Mouse (Mus musculus): ENCODE measurements at regions not wholly inside any gene's neighbourhood (a gene's known extent, or its start where the extent isn't known, plus 50 kb on each side); places are given as distances from the start of the nearest gene placed in this dataset.

GRCm38 (mm10) chr12:73451257-73451656 is 94.9 kb downstream of the Tmem30b start:
- no peak for ATAC-seq (ENCODE audit: insufficient read depth, low FRiP score)
- H3K4me3 ChIP-seq (replicated peaks; ENCODE audit: low read length): no peak overlapping the region
- no peaks in the 10 kb centered on the region for H3K27me3 ChIP-seq (ENCODE audit: control insufficient read depth, insufficient read depth, low read length)
- no peak overlapping the region for H3K4me2 ChIP-seq (ENCODE audit: low read depth, low read length)
- no peak overlapping the region for H3K27ac ChIP-seq (ENCODE audit: low read length)
- WGBS: 68% methylated on average over 3 of the region's 3 CpGs
- H3K36me3 ChIP-seq (ENCODE audit: control insufficient read depth, insufficient read depth, low read length): no peaks in the 10 kb centered on the region
- no peaks in the 10 kb centered on the region; the same call in 1 of the 2 replicates for H3K4me1 ChIP-seq (ENCODE audit: control insufficient read depth, insufficient read depth, low read length)
- no peak overlapping the region for H3K9ac ChIP-seq (ENCODE audit: low read length)
- no peaks in the 10 kb centered on the region for H3K9me3 ChIP-seq (replicated peaks; ENCODE audit: control insufficient read depth, low read length)

GRCm38 (mm10) chr12:73450541-73450940 is 95.7 kb downstream of the Tmem30b start:
- WGBS: 78% methylated on average over 4 of the region's 4 CpGs
- Histone ChIP-seq H3K27ac (ENCODE audit: low read length) (no peak overlapping the region), H3K9ac (ENCODE audit: low read length) (no peak overlapping the region), H3K36me3 (ENCODE audit: control insufficient read depth, insufficient read depth, low read length) (no peaks in the 10 kb centered on the region), H3K4me2 (ENCODE audit: low read depth, low read length) (no peak overlapping the region), H3K4me3 (replicated peaks; ENCODE audit: low read length) (no peak overlapping the region), H3K27me3 (ENCODE audit: control insufficient read depth, insufficient read depth, low read length) (no peaks in the 10 kb centered on the region), H3K4me1 (ENCODE audit: control insufficient read depth, insufficient read depth, low read length) (no peaks in the 10 kb centered on the region; the same call in 1 of the 2 replicates), H3K9me3 (replicated peaks; ENCODE audit: control insufficient read depth, low read length) (no peaks in the 10 kb centered on the region)
- ATAC-seq (ENCODE audit: insufficient read depth, low FRiP score): no peak

- no peaks in the 10 kb centered on the region for H3K9me3 ChIP-seq (replicated peaks; ENCODE audit: control insufficient read depth, low read length)
- H3K4me1 ChIP-seq (ENCODE audit: control insufficient read depth, insufficient read depth, low read length): no peaks in the 10 kb centered on the region; the same call in 1 of the 2 replicates
- H3K4me3 ChIP-seq (replicated peaks; ENCODE audit: low read length): no peak overlapping the region
- H3K27me3 ChIP-seq (ENCODE audit: control insufficient read depth, insufficient read depth, low read length): no peaks in the 10 kb centered on the region
- no peak overlapping the region for H3K27ac ChIP-seq (ENCODE audit: low read length)
- WGBS: 60% methylated on average over 9 of the region's 9 CpGs
- H3K4me2 ChIP-seq (ENCODE audit: low read depth, low read length): no peak overlapping the region
- ATAC-seq (ENCODE audit: insufficient read depth, low FRiP score): no peak
- no peak overlapping the region for H3K9ac ChIP-seq (ENCODE audit: low read length)
- no peaks in the 10 kb centered on the region for H3K36me3 ChIP-seq (ENCODE audit: control insufficient read depth, insufficient read depth, low read length)
Observed at GRCm38 (mm10) chr12:73449911-73450520, 96.2 kb downstream of the Tmem30b start.

GRCm38 (mm10) chr12:73449069-73449468 is 97.1 kb downstream of the Tmem30b start:
- Histone ChIP-seq H3K27me3 (ENCODE audit: control insufficient read depth, insufficient read depth, low read length) (no peaks in the 10 kb centered on the region), H3K4me1 (ENCODE audit: control insufficient read depth, insufficient read depth, low read length) (no peaks in the 10 kb centered on the region; the same call in 1 of the 2 replicates), H3K9ac (ENCODE audit: low read length) (0 out of 2 replicates have a peak overlapping the region, but pooled peaks have one; percentile 43), H3K27ac (ENCODE audit: low read length) (no peak overlapping the region), H3K4me3 (replicated peaks; ENCODE audit: low read length) (peak overlapping the region; percentile 23), H3K4me2 (ENCODE audit: low read depth, low read length) (peak overlapping the region; percentile 49), H3K9me3 (replicated peaks; ENCODE audit: control insufficient read depth, low read length) (no peaks in the 10 kb centered on the region), H3K36me3 (ENCODE audit: control insufficient read depth, insufficient read depth, low read length) (no peaks in the 10 kb centered on the region)
- peak; percentile 60 for ATAC-seq (ENCODE audit: insufficient read depth, low FRiP score)
- 33% methylated on average over 9 of the region's 9 CpGs for WGBS

GRCm38 (mm10) chr12:73448388-73448965 is 97.7 kb downstream of the Tmem30b start:
- Histone ChIP-seq H3K4me1 (ENCODE audit: control insufficient read depth, insufficient read depth, low read length) (no peaks in the 10 kb centered on the region; the same call in 1 of the 2 replicates), H3K4me3 (replicated peaks; ENCODE audit: low read length) (peak overlapping the region; percentile 23), H3K27me3 (ENCODE audit: control insufficient read depth, insufficient read depth, low read length) (no peaks in the 10 kb centered on the region), H3K9ac (ENCODE audit: low read length) (0 out of 2 replicates have a peak overlapping the region, but pooled peaks have one; percentile 43), H3K36me3 (ENCODE audit: control insufficient read depth, insufficient read depth, low read length) (no peaks in the 10 kb centered on the region), H3K4me2 (ENCODE audit: low read depth, low read length) (peak overlapping the region; percentile 49), H3K9me3 (replicated peaks; ENCODE audit: control insufficient read depth, low read length) (no peaks in the 10 kb centered on the region), H3K27ac (ENCODE audit: low read length) (no peak overlapping the region)
- ATAC-seq (ENCODE audit: insufficient read depth, low FRiP score): no peak
- 25% methylated on average over 10 of the region's 10 CpGs for WGBS

- Histone ChIP-seq H3K4me2 (ENCODE audit: low read depth, low read length) (no peak overlapping the region), H3K4me1 (ENCODE audit: control insufficient read depth, insufficient read depth, low read length) (no peaks in the 10 kb centered on the region; the same call in 1 of the 2 replicates), H3K27me3 (ENCODE audit: control insufficient read depth, insufficient read depth, low read length) (no peaks in the 10 kb centered on the region), H3K27ac (ENCODE audit: low read length) (no peak overlapping the region), H3K4me3 (replicated peaks; ENCODE audit: low read length) (no peak overlapping the region), H3K36me3 (ENCODE audit: control insufficient read depth, insufficient read depth, low read length) (no peaks in the 10 kb centered on the region), H3K9me3 (replicated peaks; ENCODE audit: control insufficient read depth, low read length) (no peaks in the 10 kb centered on the region), H3K9ac (ENCODE audit: low read length) (no peak overlapping the region)
- no peak for ATAC-seq (ENCODE audit: insufficient read depth, low FRiP score)
- WGBS: 84% methylated on average over 6 of the region's 6 CpGs
Observed at GRCm38 (mm10) chr12:73447172-73447571, 99.0 kb downstream of the Tmem30b start.

- H3K4me2 ChIP-seq (ENCODE audit: low read depth, low read length): no peak overlapping the region
- H3K27me3 ChIP-seq (ENCODE audit: control insufficient read depth, insufficient read depth, low read length): no peaks in the 10 kb centered on the region
- H3K9ac ChIP-seq (ENCODE audit: low read length): no peak overlapping the region
- 83% methylated on average over 7 of the region's 7 CpGs for WGBS
- H3K9me3 ChIP-seq (replicated peaks; ENCODE audit: control insufficient read depth, low read length): no peaks in the 10 kb centered on the region
- ATAC-seq (ENCODE audit: insufficient read depth, low FRiP score): no peak
- no peaks in the 10 kb centered on the region; the same call in 1 of the 2 replicates for H3K4me1 ChIP-seq (ENCODE audit: control insufficient read depth, insufficient read depth, low read length)
- H3K36me3 ChIP-seq (ENCODE audit: control insufficient read depth, insufficient read depth, low read length): no peaks in the 10 kb centered on the region
- H3K27ac ChIP-seq (ENCODE audit: low read length): no peak overlapping the region
- no peak overlapping the region for H3K4me3 ChIP-seq (replicated peaks; ENCODE audit: low read length)
Observed at GRCm38 (mm10) chr12:73446148-73446547, 100.0 kb downstream of the Tmem30b start.

GRCm38 (mm10) chr12:73445562-73445961 is 100.6 kb downstream of the Tmem30b start:
- no peaks in the 10 kb centered on the region; the same call in 1 of the 2 replicates for H3K4me1 ChIP-seq (ENCODE audit: control insufficient read depth, insufficient read depth, low read length)
- WGBS: 66% methylated on average over 10 of the region's 10 CpGs
- H3K36me3 ChIP-seq (ENCODE audit: control insufficient read depth, insufficient read depth, low read length): no peaks in the 10 kb centered on the region
- H3K27me3 ChIP-seq (ENCODE audit: control insufficient read depth, insufficient read depth, low read length): no peaks in the 10 kb centered on the region
- no peak for ATAC-seq (ENCODE audit: insufficient read depth, low FRiP score)
- H3K4me3 ChIP-seq (replicated peaks; ENCODE audit: low read length): no peak overlapping the region
- H3K4me2 ChIP-seq (ENCODE audit: low read depth, low read length): no peak overlapping the region
- no peak overlapping the region for H3K9ac ChIP-seq (ENCODE audit: low read length)
- H3K27ac ChIP-seq (ENCODE audit: low read length): no peak overlapping the region; the same call in 1 of the 2 replicates
- H3K9me3 ChIP-seq (replicated peaks; ENCODE audit: control insufficient read depth, low read length): no peaks in the 10 kb centered on the region

- Histone ChIP-seq H3K4me3 (replicated peaks; ENCODE audit: low read length) (no peak overlapping the region), H3K36me3 (ENCODE audit: control insufficient read depth, insufficient read depth, low read length) (no peaks in the 10 kb centered on the region), H3K27me3 (ENCODE audit: control insufficient read depth, insufficient read depth, low read length) (no peaks in the 10 kb centered on the region), H3K9me3 (replicated peaks; ENCODE audit: control insufficient read depth, low read length) (no peaks in the 10 kb centered on the region), H3K27ac (ENCODE audit: low read length) (no peak overlapping the region; the same call in 1 of the 2 replicates), H3K4me2 (ENCODE audit: low read depth, low read length) (no peak overlapping the region), H3K4me1 (ENCODE audit: control insufficient read depth, insufficient read depth, low read length) (no peaks in the 10 kb centered on the region; the same call in 1 of the 2 replicates), H3K9ac (ENCODE audit: low read length) (no peak overlapping the region)
- 56% methylated on average over 10 of the region's 10 CpGs for WGBS
- no peak for ATAC-seq (ENCODE audit: insufficient read depth, low FRiP score)
Observed at GRCm38 (mm10) chr12:73445128-73445527, 101.1 kb downstream of the Tmem30b start.

Data from stomach, embryonic 16.5 days (tissue).